Mouse (Mus musculus): ENCODE measurements at regions not wholly inside any gene's neighbourhood (a gene's known extent, or its start where the extent isn't known, plus 50 kb on each side); places are given as distances from the start of the nearest gene placed in this dataset.

- Histone ChIP-seq H3K27me3 (replicated peaks; ENCODE audit: control insufficient read depth, insufficient read depth, low read length) (no peaks in the 10 kb centered on the region; the same call in 1 of the 2 replicates), H3K27ac (ENCODE audit: low read depth, low read length) (no peak overlapping the region), H3K4me1 (replicated peaks; ENCODE audit: control insufficient read depth, insufficient read depth, low read length) (no peaks in the 10 kb centered on the region), H3K9ac (ENCODE audit: low read depth, low read length) (no peak overlapping the region), H3K36me3 (ENCODE audit: control insufficient read depth, insufficient read depth, low read length) (no peaks in the 10 kb centered on the region), H3K4me2 (no peak overlapping the region), H3K9me3 (ENCODE audit: control insufficient read depth, low read length) (no peaks in the 10 kb centered on the region), H3K4me3 (ENCODE audit: low read depth, low read length) (no peak overlapping the region)
- ATAC-seq (replicated peaks; ENCODE audit: low FRiP score) (no peak), DNase-seq (ENCODE audit: low spot score) (no peak)
Measured at GRCm38 (mm10) chr8:126081279-126081678, 86.3 kb downstream of the Kcnk1 start.

GRCm38 (mm10) chr8:126082827-126083226, 87.9 kb downstream of the Kcnk1 start:
- Histone ChIP-seq H3K4me3 (ENCODE audit: low read depth, low read length) (no peak overlapping the region), H3K36me3 (ENCODE audit: control insufficient read depth, insufficient read depth, low read length) (no peaks in the 10 kb centered on the region), H3K4me1 (replicated peaks; ENCODE audit: control insufficient read depth, insufficient read depth, low read length) (no peaks in the 10 kb centered on the region), H3K27ac (ENCODE audit: low read depth, low read length) (no peak overlapping the region), H3K4me2 (no peak overlapping the region), H3K9ac (ENCODE audit: low read depth, low read length) (no peak overlapping the region), H3K27me3 (replicated peaks; ENCODE audit: control insufficient read depth, insufficient read depth, low read length) (no peaks in the 10 kb centered on the region; the same call in 1 of the 2 replicates), H3K9me3 (ENCODE audit: control insufficient read depth, low read length) (no peaks in the 10 kb centered on the region)
- DNase-seq (ENCODE audit: low spot score) (no peak), ATAC-seq (replicated peaks; ENCODE audit: low FRiP score) (no peak)
- 71% methylated on average over 1 of the region's 1 CpGs for WGBS

- H3K9me3 ChIP-seq (ENCODE audit: control insufficient read depth, low read length) = no peaks in the 10 kb centered on the region
Measured at GRCm38 (mm10) chr8:126090772-126091171, 95.8 kb downstream of the Kcnk1 start.

GRCm38 (mm10) chr8:126094005-126094404, 99.0 kb downstream of the Kcnk1 start:
- no peaks in the 10 kb centered on the region for H3K27me3 ChIP-seq (replicated peaks; ENCODE audit: control insufficient read depth, insufficient read depth, low read length)
- no peaks in the 10 kb centered on the region for H3K4me1 ChIP-seq (replicated peaks; ENCODE audit: control insufficient read depth, insufficient read depth, low read length)
- no peak overlapping the region for H3K4me3 ChIP-seq (ENCODE audit: low read depth, low read length)
- no peak overlapping the region for H3K9ac ChIP-seq (ENCODE audit: low read depth, low read length)
- 68% methylated on average over 2 of the region's 2 CpGs for WGBS
- H3K4me2 ChIP-seq = no peak overlapping the region
- DNase-seq (ENCODE audit: low spot score) = no peak
- no peak overlapping the region for H3K27ac ChIP-seq (ENCODE audit: low read depth, low read length)
- no peak for ATAC-seq (replicated peaks; ENCODE audit: low FRiP score)
- no peaks in the 10 kb centered on the region for H3K9me3 ChIP-seq (ENCODE audit: control insufficient read depth, low read length)
- no peaks in the 10 kb centered on the region for H3K36me3 ChIP-seq (ENCODE audit: control insufficient read depth, insufficient read depth, low read length)

More at GRCm38 (mm10) chr8:126090772-126091171, 95.8 kb downstream of the Kcnk1 start:
- no peak overlapping the region for H3K4me2 ChIP-seq
- H3K36me3 ChIP-seq (ENCODE audit: control insufficient read depth, insufficient read depth, low read length) = no peaks in the 10 kb centered on the region
- no peaks in the 10 kb centered on the region for H3K27me3 ChIP-seq (replicated peaks; ENCODE audit: control insufficient read depth, insufficient read depth, low read length)
- H3K4me3 ChIP-seq (ENCODE audit: low read depth, low read length) = no peak overlapping the region
- 58% methylated on average over 1 of the region's 1 CpGs for WGBS
- H3K9ac ChIP-seq (ENCODE audit: low read depth, low read length) = no peak overlapping the region
- H3K4me1 ChIP-seq (replicated peaks; ENCODE audit: control insufficient read depth, insufficient read depth, low read length) = no peaks in the 10 kb centered on the region
- no peak for DNase-seq (ENCODE audit: low spot score)
- no peak overlapping the region for H3K27ac ChIP-seq (ENCODE audit: low read depth, low read length)
- no peak for ATAC-seq (replicated peaks; ENCODE audit: low FRiP score)

- ATAC-seq (replicated peaks; ENCODE audit: low FRiP score) = no peak
- Histone ChIP-seq H3K27me3 (replicated peaks; ENCODE audit: control insufficient read depth, insufficient read depth, low read length) (no peaks in the 10 kb centered on the region), H3K9ac (ENCODE audit: low read depth, low read length) (no peak overlapping the region), H3K4me3 (ENCODE audit: low read depth, low read length) (no peak overlapping the region), H3K9me3 (ENCODE audit: control insufficient read depth, low read length) (no peaks in the 10 kb centered on the region), H3K4me1 (replicated peaks; ENCODE audit: control insufficient read depth, insufficient read depth, low read length) (no peaks in the 10 kb centered on the region), H3K4me2 (no peak overlapping the region), H3K36me3 (ENCODE audit: control insufficient read depth, insufficient read depth, low read length) (no peaks in the 10 kb centered on the region), H3K27ac (ENCODE audit: low read depth, low read length) (no peak overlapping the region)
- 58% methylated on average over 6 of the region's 6 CpGs for WGBS
- DNase-seq (ENCODE audit: low spot score) = no peak
Measured at GRCm38 (mm10) chr8:126096056-126096455, 101.1 kb downstream of the Kcnk1 start.

- 55% methylated on average over 9 of the region's 9 CpGs for WGBS
- H3K9me3 ChIP-seq (ENCODE audit: control insufficient read depth, low read length) = no peaks in the 10 kb centered on the region
- H3K4me1 ChIP-seq (replicated peaks; ENCODE audit: control insufficient read depth, insufficient read depth, low read length) = no peaks in the 10 kb centered on the region
- H3K27me3 ChIP-seq (replicated peaks; ENCODE audit: control insufficient read depth, insufficient read depth, low read length) = no peaks in the 10 kb centered on the region
- no peak overlapping the region for H3K27ac ChIP-seq (ENCODE audit: low read depth, low read length)
- DNase-seq (ENCODE audit: low spot score) = no peak
- H3K36me3 ChIP-seq (ENCODE audit: control insufficient read depth, insufficient read depth, low read length) = no peaks in the 10 kb centered on the region
- no peak overlapping the region for H3K4me2 ChIP-seq
- ATAC-seq (replicated peaks; ENCODE audit: low FRiP score) = no peak
- H3K9ac ChIP-seq (ENCODE audit: low read depth, low read length) = no peak overlapping the region
- H3K4me3 ChIP-seq (ENCODE audit: low read depth, low read length) = no peak overlapping the region
Measured at GRCm38 (mm10) chr8:126096636-126097170, 101.7 kb downstream of the Kcnk1 start.

- WGBS = 77% methylated on average over 6 of the region's 6 CpGs
- Histone ChIP-seq H3K4me2 (no peak overlapping the region), H3K9ac (ENCODE audit: low read depth, low read length) (no peak overlapping the region), H3K27me3 (replicated peaks; ENCODE audit: control insufficient read depth, insufficient read depth, low read length) (no peaks in the 10 kb centered on the region), H3K4me3 (ENCODE audit: low read depth, low read length) (no peak overlapping the region), H3K36me3 (ENCODE audit: control insufficient read depth, insufficient read depth, low read length) (no peaks in the 10 kb centered on the region), H3K27ac (ENCODE audit: low read depth, low read length) (no peak overlapping the region), H3K9me3 (ENCODE audit: control insufficient read depth, low read length) (no peaks in the 10 kb centered on the region), H3K4me1 (replicated peaks; ENCODE audit: control insufficient read depth, insufficient read depth, low read length) (no peaks in the 10 kb centered on the region)
- ATAC-seq (replicated peaks; ENCODE audit: low FRiP score) = no peak
- DNase-seq (ENCODE audit: low spot score) = no peak
Measured at GRCm38 (mm10) chr8:126098886-126099285, 103.9 kb downstream of the Kcnk1 start.

GRCm38 (mm10) chr8:126099889-126100288, 104.9 kb downstream of the Kcnk1 start:
- no peak overlapping the region for H3K4me3 ChIP-seq (ENCODE audit: low read depth, low read length)
- no peaks in the 10 kb centered on the region for H3K36me3 ChIP-seq (ENCODE audit: control insufficient read depth, insufficient read depth, low read length)
- H3K9me3 ChIP-seq (ENCODE audit: control insufficient read depth, low read length) = no peaks in the 10 kb centered on the region
- DNase-seq (ENCODE audit: low spot score) (no peak), ATAC-seq (replicated peaks; ENCODE audit: low FRiP score) (no peak)
- 55% methylated on average over 4 of the region's 4 CpGs for WGBS
- H3K9ac ChIP-seq (ENCODE audit: low read depth, low read length) = no peak overlapping the region
- H3K27ac ChIP-seq (ENCODE audit: low read depth, low read length) = no peak overlapping the region
- H3K27me3 ChIP-seq (replicated peaks; ENCODE audit: control insufficient read depth, insufficient read depth, low read length) = no peaks in the 10 kb centered on the region
- no peaks in the 10 kb centered on the region for H3K4me1 ChIP-seq (replicated peaks; ENCODE audit: control insufficient read depth, insufficient read depth, low read length)
- H3K4me2 ChIP-seq = no peak overlapping the region

GRCm38 (mm10) chr8:126105043-126105442, 110.1 kb downstream of the Kcnk1 start:
- Histone ChIP-seq H3K9ac (ENCODE audit: low read depth, low read length) (no peak overlapping the region), H3K4me2 (no peak overlapping the region), H3K27ac (ENCODE audit: low read depth, low read length) (no peak overlapping the region), H3K4me3 (ENCODE audit: low read depth, low read length) (no peak overlapping the region), H3K36me3 (ENCODE audit: control insufficient read depth, insufficient read depth, low read length) (no peaks in the 10 kb centered on the region), H3K4me1 (replicated peaks; ENCODE audit: control insufficient read depth, insufficient read depth, low read length) (no peaks in the 10 kb centered on the region), H3K9me3 (ENCODE audit: control insufficient read depth, low read length) (no peaks in the 10 kb centered on the region), H3K27me3 (replicated peaks; ENCODE audit: control insufficient read depth, insufficient read depth, low read length) (no peaks in the 10 kb centered on the region)
- 70% methylated on average over 3 of the region's 3 CpGs for WGBS
- ATAC-seq (replicated peaks; ENCODE audit: low FRiP score) (no peak), DNase-seq (ENCODE audit: low spot score) (no peak)

Measured in liver, embryonic 11.5 days (tissue).